Mouse (Mus musculus) lung, postnatal 10 days (tissue): Measurements from ENCODE around the gene Cenpn.

Source experiments
- DNase-seq: peaks from one replicate; pipeline ENCODE4 v3.0.0; 2021

The Cenpn gene

DNA sequence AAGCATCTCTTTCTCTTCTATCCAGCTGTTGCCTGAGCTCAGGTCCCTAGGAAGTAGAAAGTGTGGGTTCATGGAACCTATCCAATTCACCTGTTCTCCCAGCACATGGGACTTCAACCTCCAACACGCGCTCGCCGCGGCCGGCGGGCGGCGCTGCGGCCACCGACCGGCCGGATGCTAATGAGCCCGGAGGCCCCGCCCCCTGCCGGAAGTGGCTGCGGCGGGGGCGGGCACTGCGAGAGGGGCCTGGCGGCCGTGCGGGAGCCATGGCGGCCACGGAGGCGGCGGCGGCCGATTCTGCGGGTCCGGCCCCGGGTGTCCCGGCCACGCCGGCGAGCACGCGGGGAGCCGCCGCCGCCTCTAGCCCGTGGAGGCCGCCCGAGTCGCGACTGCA is 21.6 kb downstream of the Cenpn start, which contains the start of gene Atmin:
Gene Atmin (plus strand): TSS at position 233 of the 394 bp plus-strand sequence.
- DNase-seq: peak; percentile 90

DNA sequence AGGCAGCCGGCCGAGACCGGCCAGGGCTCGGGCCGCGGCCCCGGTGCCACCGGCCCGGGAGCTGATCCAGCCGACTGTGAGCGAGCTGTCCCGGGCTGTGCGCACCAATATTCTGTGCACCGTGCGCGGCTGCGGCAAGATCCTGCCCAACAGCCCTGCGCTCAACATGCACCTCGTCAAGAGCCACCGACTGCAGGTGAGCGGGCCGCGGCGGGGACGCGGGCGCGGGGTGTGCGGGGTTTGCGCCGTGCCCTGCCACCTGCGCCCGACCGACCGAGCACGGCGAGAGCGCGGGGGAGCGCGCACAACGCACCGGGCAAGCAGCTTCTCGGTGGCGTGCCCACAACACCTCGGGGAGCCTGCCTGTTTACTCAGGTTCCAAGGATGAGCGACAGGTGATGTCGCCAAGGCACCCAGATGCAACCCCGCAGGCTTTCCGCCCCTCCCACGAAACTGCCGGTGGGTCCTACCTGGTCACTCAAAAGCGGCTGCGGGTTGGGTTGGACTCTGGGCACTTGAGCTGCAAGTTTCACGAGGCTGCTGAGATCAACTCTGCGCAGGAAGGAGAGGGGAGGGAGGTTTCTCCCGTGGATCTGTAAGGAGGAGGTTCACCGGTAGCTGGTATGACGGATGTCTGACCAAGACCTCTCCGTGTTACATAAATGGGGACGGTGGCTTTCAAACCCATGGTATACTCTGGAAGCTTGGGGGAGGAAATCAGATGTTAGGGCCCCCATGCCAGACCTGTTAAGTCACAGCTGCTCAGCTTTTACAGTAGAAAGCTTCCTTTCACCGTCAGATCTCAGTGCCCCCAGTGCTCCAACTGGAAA is 22.2 kb downstream of the Cenpn start:
- DNase-seq: peak; percentile 45

DNA sequence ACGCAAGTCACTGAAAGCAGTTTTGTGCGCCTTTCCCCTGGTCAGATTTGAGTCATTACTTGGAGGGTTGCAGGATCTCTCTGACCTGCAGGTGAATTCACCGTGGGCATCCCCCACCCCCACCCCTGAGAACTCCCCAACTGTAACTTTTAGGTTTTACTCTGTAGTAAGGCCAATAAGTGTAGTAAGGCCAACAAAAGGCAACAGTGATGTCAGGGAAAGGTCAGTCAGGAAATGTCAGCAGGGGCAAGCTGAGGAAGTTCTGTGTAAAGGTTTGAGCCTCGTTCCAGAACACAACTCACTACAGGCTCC is 22.8 kb downstream of the Cenpn start:
- no peak for DNase-seq

DNA sequence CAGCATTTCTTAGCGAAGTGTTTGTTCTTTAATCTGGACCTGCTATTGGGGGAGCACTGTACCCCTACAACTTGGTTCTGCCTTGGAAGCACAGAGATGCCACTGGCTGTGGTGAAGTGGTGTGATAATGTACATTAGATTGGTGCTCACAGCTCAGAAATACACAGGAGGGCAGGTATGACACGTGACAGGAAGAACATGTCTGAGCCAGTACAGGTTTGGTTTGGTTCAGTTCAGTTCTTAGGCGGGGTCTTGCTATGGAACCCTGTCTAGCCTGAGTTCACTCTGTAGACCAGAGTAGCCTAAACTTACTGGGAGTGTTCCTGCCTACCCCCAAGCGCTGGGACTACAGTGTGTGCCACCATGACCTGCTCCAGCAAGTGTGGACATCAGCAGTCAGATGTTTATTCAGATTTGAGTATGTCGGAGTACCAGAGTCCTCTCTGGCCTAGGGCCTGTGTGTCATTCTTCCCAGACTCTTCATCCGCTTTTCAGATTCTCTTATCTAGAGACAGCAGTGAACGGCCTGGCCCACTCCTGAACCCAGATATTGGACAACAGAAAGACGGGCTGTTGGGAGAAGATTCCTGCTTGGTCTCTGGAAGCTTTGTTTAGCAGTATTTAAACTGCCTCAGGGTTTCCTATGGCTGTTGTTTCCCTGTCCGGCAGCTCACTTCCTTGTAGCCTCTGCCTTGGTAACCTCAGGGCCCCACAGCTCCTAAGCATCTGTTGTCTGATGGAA is 23.8 kb downstream of the Cenpn start:
- DNase-seq: no peak

DNA sequence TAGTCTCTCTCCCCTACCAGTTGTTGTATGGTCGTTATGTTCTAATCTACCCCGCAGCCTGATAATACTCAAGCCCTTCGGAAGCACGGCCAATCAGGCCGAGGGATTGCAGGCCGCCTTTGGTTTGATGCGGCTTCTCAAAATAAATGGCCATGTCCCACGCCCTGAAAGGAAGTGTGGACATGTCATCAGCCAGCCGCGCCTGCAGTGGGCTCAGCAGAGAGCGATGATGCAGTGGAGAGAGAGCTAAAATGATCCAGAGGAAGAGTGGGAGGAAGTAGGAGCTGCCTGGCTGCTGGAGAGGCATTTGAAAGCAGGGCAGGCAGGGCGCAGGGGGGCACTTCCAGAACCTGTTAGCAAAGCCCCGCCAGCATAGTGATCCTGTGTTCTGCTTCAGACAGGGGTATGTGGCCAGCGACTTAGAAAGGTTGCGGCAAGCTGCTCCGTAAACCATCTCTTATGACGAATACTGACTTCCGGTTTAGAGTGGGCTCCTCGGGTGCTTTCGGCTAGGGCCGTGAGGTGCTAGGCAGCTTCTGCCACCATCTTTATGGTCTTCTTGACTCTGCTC is 24.8 kb downstream of the Cenpn start:
- DNase-seq: peak; percentile 24

DNA sequence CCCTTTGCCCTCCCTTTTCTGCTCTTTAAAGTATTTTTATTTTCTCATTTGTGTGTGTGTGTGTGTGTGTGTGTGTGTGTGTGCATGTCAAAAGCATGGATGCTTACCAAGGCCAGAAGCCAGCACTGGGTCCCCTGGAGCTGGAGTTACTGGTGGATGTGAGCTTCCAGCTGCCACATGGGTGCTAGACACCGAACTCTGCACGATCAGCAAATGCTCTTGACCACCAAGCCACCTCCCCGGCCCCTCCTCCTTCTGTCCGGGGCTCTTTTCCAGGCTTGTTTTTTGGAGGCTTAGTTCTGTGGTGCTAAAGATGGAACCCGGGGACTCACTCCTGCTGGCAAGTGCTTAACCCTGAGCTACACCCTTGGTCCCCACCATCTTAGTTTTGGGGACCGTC is 25.3 kb downstream of the Cenpn start:
- peak; percentile 45 for DNase-seq

DNA sequence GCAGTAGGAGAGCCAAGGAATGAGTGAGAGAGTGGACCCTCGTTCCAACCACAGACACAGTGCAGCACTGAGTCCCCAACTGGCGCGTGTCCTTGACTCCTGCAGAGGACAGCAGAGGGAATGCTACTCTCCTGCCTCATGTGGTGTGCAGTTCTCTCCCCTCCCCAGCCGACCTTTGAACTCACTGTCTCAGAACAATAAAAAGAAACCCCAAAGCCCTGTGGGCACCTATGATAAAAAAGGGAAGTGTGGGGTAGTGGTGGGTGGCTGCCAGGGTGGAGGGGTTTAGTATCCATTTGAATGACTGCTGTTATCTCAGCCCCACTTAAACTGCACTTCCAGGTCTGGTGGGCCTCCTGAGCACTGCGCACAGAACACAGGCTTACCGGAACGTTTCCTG is 26.1 kb downstream of the Cenpn start:
- peak; percentile 6 for DNase-seq

DNA sequence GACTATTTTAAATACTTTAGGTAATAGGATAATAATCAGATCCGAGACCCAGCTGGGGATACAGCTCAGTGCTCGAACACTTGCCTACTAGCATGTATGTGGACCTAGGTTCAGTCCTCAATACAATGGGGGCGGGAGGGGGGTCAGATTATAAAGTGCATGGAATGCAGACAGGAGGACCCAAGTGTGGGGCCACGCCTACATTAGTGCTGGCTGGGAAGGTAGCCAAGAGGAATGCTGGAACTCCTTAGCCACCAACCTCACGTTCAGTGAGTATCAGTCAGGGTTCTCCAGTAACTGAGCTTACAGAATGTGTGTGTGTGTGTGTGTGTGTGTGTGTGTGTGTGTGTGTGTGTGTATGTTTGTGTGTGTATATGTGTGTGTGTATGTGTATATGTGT is 29.8 kb downstream of the Cenpn start:
- DNase-seq: peak; percentile 59

DNA sequence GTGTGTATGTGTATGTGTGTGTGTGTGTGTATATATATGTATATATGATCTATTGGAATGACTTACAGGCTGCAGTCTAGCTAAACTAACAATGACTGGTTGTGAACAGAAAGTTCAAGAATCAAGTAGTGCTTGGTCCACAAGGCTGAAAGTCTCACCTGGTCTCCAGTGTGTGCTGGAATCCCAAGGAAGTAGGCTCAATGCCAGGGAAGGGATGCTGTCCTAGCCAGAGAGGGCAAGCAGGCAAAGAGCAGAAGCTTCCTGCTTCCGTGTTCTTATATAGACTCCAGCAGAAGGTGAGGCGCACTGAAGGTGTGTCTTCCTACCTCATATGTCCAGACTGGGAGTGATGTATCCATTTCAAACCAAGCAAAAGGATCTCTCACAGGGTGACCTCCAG is 30.2 kb downstream of the Cenpn start:
- DNase-seq: peak; percentile 18

DNA sequence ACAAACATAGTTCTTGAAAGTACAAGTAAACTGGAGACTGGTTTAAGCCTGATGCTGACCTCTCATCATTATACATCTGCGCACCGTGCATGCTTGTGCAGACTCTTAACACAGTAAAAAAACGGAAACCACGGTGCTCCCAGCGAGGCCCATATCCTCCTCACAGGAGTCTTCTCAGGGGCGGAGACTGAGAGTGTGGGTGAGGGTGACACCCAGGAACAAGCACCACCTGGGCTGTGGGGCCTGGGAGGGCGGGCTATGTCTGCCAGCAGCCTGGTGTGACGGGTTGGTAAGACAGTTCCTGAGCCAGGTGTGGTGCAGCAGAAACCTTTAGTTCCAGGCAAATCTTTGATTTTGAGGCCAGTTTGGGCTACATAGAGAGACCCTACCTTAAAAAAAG is 30.9 kb downstream of the Cenpn start:
- no peak for DNase-seq

DNA sequence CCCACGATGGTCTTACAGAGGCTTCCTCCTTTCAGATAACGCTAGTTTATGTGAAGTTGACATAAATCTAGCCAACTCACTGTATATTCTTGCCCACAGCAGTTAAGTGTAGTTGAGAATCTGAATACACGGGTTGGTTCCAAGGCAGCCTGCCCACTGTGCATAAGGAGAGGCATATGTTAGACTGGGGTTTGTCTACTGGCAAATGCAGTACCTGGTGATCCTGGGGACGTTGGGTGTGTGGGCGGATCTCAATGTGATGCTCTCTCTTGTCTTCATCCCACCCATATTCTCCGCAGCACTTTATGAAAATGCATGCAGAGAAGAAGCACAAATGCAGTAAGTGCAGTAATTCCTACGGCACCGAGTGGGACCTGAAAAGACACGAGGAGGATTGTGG is 32.9 kb downstream of the Cenpn start:
- DNase-seq: no peak

DNA sequence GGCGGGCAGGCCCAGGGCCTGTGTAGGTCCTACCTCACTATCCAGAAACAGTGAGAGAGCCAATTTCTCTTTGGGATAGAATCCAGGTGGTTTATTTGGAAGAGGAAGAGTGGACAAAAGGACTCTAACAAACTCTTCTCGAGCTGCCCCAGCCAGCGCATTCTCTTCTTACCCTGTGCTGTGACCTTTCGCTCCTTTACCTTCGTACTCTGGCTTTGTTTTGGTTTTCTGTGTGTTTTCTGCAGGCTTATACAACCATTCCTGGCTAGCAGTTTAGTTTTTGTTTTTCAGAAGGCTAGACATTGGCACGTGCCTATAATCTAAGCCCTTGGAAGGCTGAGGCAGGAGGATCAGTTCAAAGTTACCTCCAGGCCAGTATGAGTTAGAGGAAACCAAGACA is 48.0 kb downstream of the Cenpn start:
- no peak for DNase-seq

DNA sequence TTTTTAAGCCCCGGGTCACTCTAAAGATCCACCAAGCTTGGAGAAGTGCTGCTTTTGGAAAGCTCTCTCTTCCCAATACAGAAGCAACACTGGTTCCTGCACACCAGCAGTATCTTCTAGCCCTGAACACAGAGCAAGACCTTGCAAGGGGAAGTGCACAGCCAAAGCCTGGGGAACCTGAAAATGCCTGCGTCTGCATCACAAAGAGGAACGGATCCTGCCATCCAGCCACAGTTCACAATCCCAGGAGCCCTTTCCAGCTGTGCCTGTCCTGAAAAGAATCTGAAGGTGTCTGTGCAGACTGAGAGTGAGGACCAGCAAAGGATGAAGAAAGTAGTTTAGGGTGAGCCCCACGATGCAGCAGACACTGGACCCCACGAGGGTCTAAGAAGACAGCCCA is 53.5 kb downstream of the Cenpn start:
- DNase-seq: no peak

DNA sequence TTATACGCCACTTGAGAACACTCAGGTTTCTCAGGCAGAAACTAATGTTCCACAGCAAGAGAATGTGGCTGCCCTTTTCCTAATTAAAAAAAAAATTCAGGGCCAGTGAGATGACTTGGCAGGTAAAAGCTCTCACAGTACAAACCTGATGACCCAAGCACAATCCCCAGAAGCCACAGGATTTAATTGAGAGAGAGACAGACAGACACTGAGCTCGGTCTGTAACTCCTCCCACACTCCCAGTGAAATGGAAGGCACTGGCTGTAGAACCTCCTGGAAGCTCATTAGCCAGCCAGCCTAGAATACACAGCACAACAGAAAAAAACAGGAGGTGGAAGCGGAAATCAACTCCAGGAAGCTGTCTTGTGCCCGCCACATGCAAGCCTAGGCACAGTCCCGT is 54.1 kb downstream of the Cenpn start:
- peak; percentile 25 for DNase-seq

DNA sequence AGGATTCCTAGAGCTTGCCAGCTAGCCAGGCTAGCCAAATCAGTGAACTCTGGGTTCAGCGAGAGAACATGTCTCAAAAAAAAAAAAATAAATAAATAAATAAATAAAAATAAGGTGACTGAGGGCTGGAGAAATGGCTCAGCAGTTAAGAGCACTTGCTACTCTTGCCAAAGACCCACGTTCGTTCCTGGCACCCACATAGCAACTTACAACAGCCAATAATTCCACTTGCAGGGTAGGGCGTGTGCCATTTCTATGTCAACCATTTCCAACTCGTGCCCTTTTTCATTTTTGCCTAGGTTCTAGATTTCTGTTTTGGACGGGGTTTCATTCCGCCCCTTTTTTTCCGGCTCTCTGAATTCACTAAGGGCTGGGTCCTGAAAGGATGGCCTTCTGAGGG is 56.5 kb downstream of the Cenpn start:
- DNase-seq: no peak

DNA sequence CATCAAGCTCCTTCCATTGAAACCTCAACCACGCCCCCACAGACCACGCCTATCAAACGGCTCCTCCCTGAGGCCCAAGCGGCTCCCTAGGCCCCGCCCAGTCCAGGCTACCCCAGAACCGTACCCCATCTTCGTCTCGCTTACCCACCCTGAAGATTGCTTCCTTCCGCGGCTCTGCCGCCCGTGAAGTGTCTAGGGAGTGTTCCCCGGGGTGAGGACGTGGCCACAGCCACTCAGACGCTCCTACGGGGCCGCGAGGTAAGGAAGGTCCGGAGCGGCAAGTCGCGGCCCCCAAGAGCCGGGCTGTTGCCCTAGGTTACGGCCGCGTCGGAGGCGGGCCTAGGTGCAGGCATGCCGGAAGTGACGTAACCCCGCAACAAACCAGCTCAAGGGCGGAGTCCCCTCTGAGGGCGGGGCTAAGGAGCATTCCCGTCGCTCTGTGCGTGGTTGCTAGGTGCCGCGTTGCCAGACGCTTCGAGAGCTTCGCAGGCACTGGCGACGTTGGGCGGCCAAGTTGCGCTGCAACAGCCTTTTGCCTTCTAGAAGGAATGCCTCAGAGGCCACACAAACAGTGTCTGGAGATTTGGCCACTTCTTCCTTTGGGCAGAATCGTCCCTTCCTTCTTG is 57.2 kb downstream of the Cenpn start, which contains the start of gene 1700030J22Rik:
Gene 1700030J22Rik (minus strand): TSS at position 329 of the 626 bp plus-strand sequence.
- DNase-seq: peak; percentile 99

DNA sequence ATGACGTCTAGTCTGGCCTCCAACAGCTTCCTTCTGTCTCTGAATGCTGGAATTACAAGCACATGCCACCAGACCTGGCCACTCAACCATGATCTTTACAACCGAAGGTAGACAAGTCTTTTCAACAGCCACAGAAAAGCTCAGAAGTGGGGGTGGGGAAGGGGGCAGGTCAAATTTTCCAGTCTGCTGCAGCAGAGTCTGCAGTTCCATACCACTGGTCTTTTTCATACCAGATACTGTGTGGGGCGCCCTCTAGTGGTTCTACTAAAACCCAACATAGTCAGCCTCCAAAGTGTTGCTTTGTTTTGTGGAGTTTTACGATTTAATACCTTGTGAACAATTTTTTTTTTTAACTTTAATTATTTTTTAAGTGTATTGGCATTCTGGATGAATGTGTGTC is 58.6 kb downstream of the Cenpn start:
- DNase-seq: peak; percentile 82

DNA sequence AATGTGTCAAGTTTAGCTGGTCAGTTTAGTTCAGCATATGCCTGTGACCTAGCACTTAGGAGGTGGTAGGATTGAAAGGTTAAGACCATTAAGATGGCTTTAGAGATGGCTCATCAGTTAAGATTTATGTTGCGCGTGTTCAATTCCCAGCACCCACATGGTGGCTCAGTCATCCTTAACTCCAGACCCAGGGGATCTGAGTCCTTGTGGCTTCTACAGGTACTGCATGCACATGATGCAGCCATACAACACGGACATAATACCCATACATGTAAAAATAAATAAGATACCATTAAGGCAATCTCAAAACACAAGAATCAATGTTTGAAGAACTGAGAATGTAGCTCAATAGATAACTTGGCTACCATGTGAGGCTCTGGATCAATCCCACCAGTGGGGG is 68.3 kb downstream of the Cenpn start:
- no peak for DNase-seq
